Mouse (Mus musculus): ENCODE results near the gene Hdgf. TPM values are rescaled to one million over a fixed set of nuclear protein-coding genes. Genes with fewer than 3 reads are reported as not detected.

Hdgf gene
- polyA plus RNA-seq, 1 experiment from 2014 or later, result 186 TPM

DNA sequence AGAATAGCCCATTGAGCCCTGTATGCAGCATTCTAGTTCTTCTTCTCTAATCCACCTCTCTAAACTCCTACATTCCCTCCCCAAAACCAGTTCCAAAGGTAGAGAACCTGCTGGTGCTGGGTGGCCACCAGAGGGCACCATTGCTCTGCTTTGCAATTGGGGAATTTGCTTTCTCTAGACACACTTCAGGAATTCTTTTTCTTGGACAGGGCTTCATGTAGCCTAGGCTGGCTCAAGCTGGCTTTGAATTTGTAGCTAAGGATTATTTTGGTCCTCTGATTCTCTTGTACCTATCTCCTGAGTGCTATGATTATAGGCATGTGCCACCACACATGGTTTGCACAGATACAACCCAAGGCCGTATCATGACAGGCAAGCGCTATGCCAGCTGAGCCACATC is 29.7 kb downstream of the Hdgf start:
- H3K27me3 ChIP-seq (replicated peaks; ENCODE audit: insufficient read depth, low read length), result no peaks in the 10 kb centered on the region
- DNase-seq (ENCODE audit: low spot score), result peak; percentile 88
- ATAC-seq, result peak; percentile 69
- peaks cover 20% of the 10 kb centered on the region for H3K36me3 ChIP-seq (ENCODE audit: insufficient read depth, low read length)
- H3K4me2 ChIP-seq (replicated peaks; ENCODE audit: low read depth, low read length), result no peak overlapping the region
- no peaks in the 10 kb centered on the region for H3K9me3 ChIP-seq (ENCODE audit: low read length)
- no peaks in the 10 kb centered on the region for H3K4me1 ChIP-seq (ENCODE audit: insufficient read depth, low read depth, low read length)
- H3K9ac ChIP-seq (replicated peaks; ENCODE audit: low read depth), result no peak overlapping the region
- H3K27ac ChIP-seq (ENCODE audit: low read length), result no peak overlapping the region
- H3K4me3 ChIP-seq (ENCODE audit: low read depth, low read length), result no peak overlapping the region
- 94% methylated on average over 2 of the region's 2 CpGs for WGBS
- TF ChIP-seq CTCF (IDR thresholded peaks at IDR 0.05) (peak; percentile 97), EP300 (IDR thresholded peaks at IDR 0.05) (no peak)

DNA sequence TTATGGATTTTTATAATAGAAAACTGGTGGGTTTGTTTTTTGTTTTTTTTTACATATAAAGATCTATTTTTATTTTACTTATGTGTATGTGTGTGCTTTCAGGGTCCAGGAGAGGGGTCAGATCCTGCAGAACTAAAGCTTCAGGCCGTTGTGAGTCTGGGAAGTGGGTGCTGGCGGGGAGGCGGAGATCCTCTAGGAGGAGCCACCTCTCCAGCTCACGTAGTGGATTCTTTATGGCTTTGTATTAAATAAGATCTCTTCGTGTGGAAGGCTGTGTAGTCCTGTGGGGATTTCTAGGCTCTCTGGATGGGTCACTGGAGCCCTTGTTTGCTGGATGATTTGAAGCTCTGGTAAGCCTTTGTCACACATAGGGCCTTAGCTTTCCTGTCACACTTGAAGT is 34.5 kb downstream of the Hdgf start:
- H3K4me3 ChIP-seq (ENCODE audit: low read depth, low read length), result no peak overlapping the region
- H3K27me3 ChIP-seq (replicated peaks; ENCODE audit: insufficient read depth, low read length), result no peaks in the 10 kb centered on the region
- H3K36me3 ChIP-seq (ENCODE audit: insufficient read depth, low read length), result peaks cover 14% of the 10 kb centered on the region
- ATAC-seq (no peak), DNase-seq (ENCODE audit: low spot score) (no peak)
- no peak overlapping the region for H3K27ac ChIP-seq (ENCODE audit: low read length)
- no peaks in the 10 kb centered on the region for H3K4me1 ChIP-seq (ENCODE audit: insufficient read depth, low read depth, low read length)
- H3K4me2 ChIP-seq (replicated peaks; ENCODE audit: low read depth, low read length), result no peak overlapping the region
- TF ChIP-seq CTCF (IDR thresholded peaks at IDR 0.05) (no peak), EP300 (IDR thresholded peaks at IDR 0.05) (no peak)
- no peak overlapping the region for H3K9ac ChIP-seq (replicated peaks; ENCODE audit: low read depth)
- H3K9me3 ChIP-seq (ENCODE audit: low read length), result no peaks in the 10 kb centered on the region
- 74% methylated on average over 5 of the region's 5 CpGs for WGBS

DNA sequence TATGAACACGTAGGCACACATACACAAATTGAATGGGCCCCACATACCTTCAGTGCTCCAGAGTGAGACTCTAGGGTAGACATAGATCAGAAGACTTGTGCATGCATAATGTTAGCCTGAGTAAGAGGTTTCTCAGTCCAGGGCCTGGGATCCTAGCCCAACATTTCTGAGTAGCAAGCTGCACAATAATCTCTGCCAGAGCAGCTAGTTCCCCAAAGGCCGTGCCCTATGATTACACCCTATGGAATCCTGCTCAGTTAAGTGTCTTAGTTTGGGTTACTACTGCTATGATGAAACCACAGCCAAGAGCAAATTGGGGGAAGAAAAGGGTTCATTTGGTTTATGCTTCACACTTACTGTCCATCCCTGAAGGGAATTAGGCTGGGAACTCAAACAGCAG is 36.4 kb downstream of the Hdgf start:
- no peaks in the 10 kb centered on the region for H3K9me3 ChIP-seq (ENCODE audit: low read length)
- H3K27me3 ChIP-seq (replicated peaks; ENCODE audit: insufficient read depth, low read length), result no peaks in the 10 kb centered on the region
- H3K9ac ChIP-seq (replicated peaks; ENCODE audit: low read depth), result no peak overlapping the region
- 96% methylated on average over 2 of the region's 2 CpGs for WGBS
- no peak overlapping the region for H3K4me2 ChIP-seq (replicated peaks; ENCODE audit: low read depth, low read length)
- H3K27ac ChIP-seq (ENCODE audit: low read length), result no peak overlapping the region
- no peak overlapping the region for H3K4me3 ChIP-seq (ENCODE audit: low read depth, low read length)
- peaks cover 4% of the 10 kb centered on the region for H3K4me1 ChIP-seq (ENCODE audit: insufficient read depth, low read depth, low read length)
- TF ChIP-seq CTCF (IDR thresholded peaks at IDR 0.05) (no peak), EP300 (IDR thresholded peaks at IDR 0.05) (no peak)
- no peak for ATAC-seq
- no peak for DNase-seq (ENCODE audit: low spot score)
- peaks cover 14% of the 10 kb centered on the region for H3K36me3 ChIP-seq (ENCODE audit: insufficient read depth, low read length)

DNA sequence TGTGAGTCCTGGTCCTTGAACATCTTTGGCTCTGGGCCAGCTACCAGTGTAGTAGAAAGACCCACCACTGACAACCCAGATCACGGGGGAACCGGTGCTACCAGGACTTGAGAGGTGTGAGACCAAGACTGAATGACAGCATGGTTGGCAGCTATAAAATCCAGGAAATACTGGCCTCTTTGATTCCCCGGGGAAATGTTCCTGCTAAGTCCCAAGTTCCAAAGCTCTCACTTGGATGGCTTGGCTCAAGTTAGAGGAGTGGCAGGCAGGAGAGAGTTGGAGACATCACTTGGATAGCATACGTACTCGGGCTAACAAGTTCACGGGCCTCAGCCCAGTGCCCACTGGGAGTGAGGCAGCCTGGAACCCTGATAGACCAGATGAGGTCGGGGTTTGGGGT is 37.5 kb downstream of the Hdgf start:
- peaks cover 11% of the 10 kb centered on the region for H3K36me3 ChIP-seq (ENCODE audit: insufficient read depth, low read length)
- H3K4me2 ChIP-seq (replicated peaks; ENCODE audit: low read depth, low read length), result no peak overlapping the region
- no peak overlapping the region for H3K27ac ChIP-seq (ENCODE audit: low read length)
- H3K9ac ChIP-seq (replicated peaks; ENCODE audit: low read depth), result no peak overlapping the region
- peaks cover 16% of the 10 kb centered on the region for H3K4me1 ChIP-seq (ENCODE audit: insufficient read depth, low read depth, low read length)
- DNase-seq (ENCODE audit: low spot score), result no peak
- no peaks in the 10 kb centered on the region for H3K9me3 ChIP-seq (ENCODE audit: low read length)
- H3K27me3 ChIP-seq (replicated peaks; ENCODE audit: insufficient read depth, low read length), result peaks cover 7% of the 10 kb centered on the region; the same call in 1 of the 2 replicates
- ATAC-seq, result no peak
- H3K4me3 ChIP-seq (ENCODE audit: low read depth, low read length), result no peak overlapping the region
- TF ChIP-seq CTCF (IDR thresholded peaks at IDR 0.05) (no peak), EP300 (IDR thresholded peaks at IDR 0.05) (no peak)
- WGBS, result 62% methylated on average over 7 of the region's 7 CpGs

DNA sequence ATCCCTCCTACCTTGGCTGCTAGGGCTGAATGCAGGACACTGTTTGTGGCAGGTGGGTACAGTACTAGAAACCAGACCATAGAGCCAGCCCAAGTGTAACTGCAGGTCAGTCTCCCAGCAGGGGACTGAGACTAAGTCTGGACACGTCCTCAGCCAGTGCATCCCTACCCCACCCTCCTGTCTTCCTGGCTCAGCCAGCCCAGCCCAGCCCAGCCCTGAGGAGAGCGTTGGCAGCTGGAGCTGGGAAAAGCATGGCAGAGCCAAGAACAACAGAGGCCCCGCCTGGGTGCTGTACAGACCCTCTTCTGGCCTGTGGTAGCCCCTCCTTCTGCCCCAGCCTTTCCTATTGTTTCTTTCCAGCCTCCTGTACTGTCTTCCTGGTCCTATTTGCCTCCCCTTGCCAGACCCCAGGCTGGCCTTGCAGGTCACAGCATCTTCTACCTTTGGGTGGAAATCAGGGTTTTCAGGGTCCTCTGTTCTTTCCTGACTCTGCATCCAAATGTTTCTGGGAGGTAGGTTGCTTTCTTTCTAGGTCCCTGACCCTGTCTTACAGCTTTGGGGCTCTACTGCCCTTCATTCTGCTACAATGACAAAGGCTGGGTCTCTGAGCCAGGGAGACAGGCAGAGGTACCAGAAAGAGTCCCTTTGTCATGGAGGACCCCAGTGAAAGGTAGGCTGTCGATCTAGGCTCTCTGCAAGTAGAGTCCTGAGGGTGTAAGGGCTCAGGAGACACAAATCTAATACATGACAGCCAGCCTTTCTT is 38.9 kb downstream of the Hdgf start:
- Histone ChIP-seq H3K4me1 (ENCODE audit: insufficient read depth, low read depth, low read length) (peaks cover 18% of the 10 kb centered on the region), H3K27me3 (replicated peaks; ENCODE audit: insufficient read depth, low read length) (peaks cover 14% of the 10 kb centered on the region; the same call in 1 of the 2 replicates), H3K27ac (ENCODE audit: low read length) (no peak overlapping the region), H3K36me3 (ENCODE audit: insufficient read depth, low read length) (no peaks in the 10 kb centered on the region; the same call in 1 of the 2 replicates), H3K4me3 (ENCODE audit: low read depth, low read length) (no peak overlapping the region), H3K9ac (replicated peaks; ENCODE audit: low read depth) (no peak overlapping the region), H3K9me3 (ENCODE audit: low read length) (no peaks in the 10 kb centered on the region), H3K4me2 (replicated peaks; ENCODE audit: low read depth, low read length) (no peak overlapping the region)
- no peak for TF ChIP-seq EP300 (IDR thresholded peaks at IDR 0.05)
- no peak for TF ChIP-seq CTCF (IDR thresholded peaks at IDR 0.05)
- WGBS, result 21% methylated on average over 4 of the region's 4 CpGs
- no peak for DNase-seq (ENCODE audit: low spot score)
- peak; percentile 42; the same call in 1 of the 2 replicates for ATAC-seq

DNA sequence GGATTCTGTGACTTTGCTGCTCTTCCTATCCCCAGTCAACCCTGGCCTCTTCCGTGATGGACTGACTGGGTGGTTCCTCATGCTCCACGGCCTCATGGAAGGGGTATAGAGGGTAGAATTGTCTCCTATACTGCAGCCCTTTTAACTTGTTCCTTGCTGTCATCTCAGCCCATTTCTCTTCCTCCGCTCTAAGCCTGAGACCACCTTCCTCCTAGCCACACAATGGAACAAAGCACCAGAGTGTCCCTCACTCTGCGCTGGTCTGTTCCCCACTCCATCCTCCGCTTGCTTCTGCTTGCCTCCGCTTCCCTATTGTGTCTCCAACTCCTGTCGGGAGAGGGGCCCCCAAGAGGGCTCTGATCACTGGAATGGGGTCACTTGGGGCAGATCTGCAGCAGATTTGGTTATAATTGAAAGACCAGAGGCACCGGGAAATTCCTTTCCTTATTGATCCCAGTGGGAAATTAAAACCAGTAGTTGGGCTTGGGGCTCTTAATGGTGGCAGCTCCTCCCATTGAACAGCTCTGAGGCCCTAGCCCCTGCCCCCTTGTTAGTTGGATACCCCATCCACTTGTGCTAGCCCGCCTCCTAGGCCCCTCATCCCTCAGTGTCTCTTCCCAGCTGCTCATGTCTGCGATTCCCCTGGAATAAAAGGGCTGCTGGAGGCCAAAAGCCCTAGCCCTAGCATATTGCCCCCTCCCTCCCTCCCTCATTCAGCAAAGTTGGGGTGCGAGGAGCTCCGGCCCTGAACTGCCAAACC is 39.8 kb downstream of the Hdgf start:
- peaks cover 14% of the 10 kb centered on the region; the same call in 1 of the 2 replicates for H3K27me3 ChIP-seq (replicated peaks; ENCODE audit: insufficient read depth, low read length)
- H3K9me3 ChIP-seq (ENCODE audit: low read length), result no peaks in the 10 kb centered on the region
- no peaks in the 10 kb centered on the region for H3K36me3 ChIP-seq (ENCODE audit: insufficient read depth, low read length)
- TF ChIP-seq EP300 (IDR thresholded peaks at IDR 0.05) (no peak), CTCF (IDR thresholded peaks at IDR 0.05) (no peak)
- H3K27ac ChIP-seq (ENCODE audit: low read length), result no peak overlapping the region
- 40% methylated on average over 12 of the region's 12 CpGs for WGBS
- H3K4me1 ChIP-seq (ENCODE audit: insufficient read depth, low read depth, low read length), result peaks cover 18% of the 10 kb centered on the region
- DNase-seq (ENCODE audit: low spot score) (no peak), ATAC-seq (no peak)
- H3K4me3 ChIP-seq (ENCODE audit: low read depth, low read length), result no peak overlapping the region
- no peak overlapping the region for H3K4me2 ChIP-seq (replicated peaks; ENCODE audit: low read depth, low read length)
- H3K9ac ChIP-seq (replicated peaks; ENCODE audit: low read depth), result no peak overlapping the region

Measured in lung, postnatal 0 days (tissue).